Mouse (Mus musculus): ENCODE data around the gene Zbed5. TPM values are rescaled to one million over a fixed set of nuclear protein-coding genes. Genes with fewer than 3 reads are reported as not detected.

Gene Zbed5
- total and polyA plus RNA-seq, 3 experiments: 4.0 to 4.2 TPM; not detected in 1

- peak overlapping the region; percentile 80 for H3K9ac ChIP-seq (ENCODE audit: control insufficient read depth, low read depth, low read length, poor library complexity, severe bottlenecking)
- no peaks in the 10 kb centered on the region for H3K9me3 ChIP-seq (replicated peaks; ENCODE audit: insufficient read depth, low read length)
- H3K4me3 ChIP-seq (ENCODE audit: control insufficient read depth in 1 of 2, insufficient read depth in 1 of 2, low read depth in 2 of 2, low read length in 2 of 2): peak overlapping the region; percentile 78 to 89
- TF ChIP-seq USF1 (IDR thresholded peaks at IDR 0.05; ENCODE audit: low read depth, low read length) (no peak), KAT2A (conservative IDR thresholded peaks at IDR 0.05; ENCODE audit: low read depth, low read length) (no peak), USF2 (IDR thresholded peaks at IDR 0.05; ENCODE audit: borderline replicate concordance in 1 of 2, insufficient read depth in 1 of 2, low read depth in 1 of 2, low read length in 2 of 2) (no peak), ZC3H11A (IDR thresholded peaks at IDR 0.05; ENCODE audit: low read depth, low read length) (no peak), MXI1 (IDR thresholded peaks at IDR 0.05; ENCODE audit: low read depth, low read length) (no peak), CHD1 (IDR thresholded peaks at IDR 0.05; ENCODE audit: low read depth, low read length) (no peak), BHLHE40 (IDR thresholded peaks at IDR 0.05; ENCODE audit: borderline replicate concordance, low read depth, low read length) (no peak), TAL1 (IDR thresholded peaks at IDR 0.05; ENCODE audit: low read length) (no peak), JUND (IDR thresholded peaks at IDR 0.05; ENCODE audit: low read depth, low read length) (no peak)
- peaks cover 0 to 9% of the 10 kb centered on the region in 2 experiments; a peak in 3 of 4 replicates for H3K4me1 ChIP-seq (ENCODE audit: control insufficient read depth in 1 of 2, insufficient read depth in 2 of 2, low read length in 2 of 2)
- peaks cover 0 to 12% of the 10 kb centered on the region in 2 experiments; a peak in 2 of 4 replicates for H3K36me3 ChIP-seq (ENCODE audit: control insufficient read depth in 1 of 2, insufficient read depth in 2 of 2, low read length in 2 of 2)
- peaks cover 3% of the 10 kb centered on the region; the same call in 1 of the 2 replicates for H3K79me2 ChIP-seq (ENCODE audit: control insufficient read depth, insufficient read depth, low read length, poor library complexity)
- no peak for DNase-seq (ENCODE audit: low read depth, low spot score)
- H3K27ac ChIP-seq (ENCODE audit: control insufficient read depth, low read depth, low read length): no peak overlapping the region
- H3K27me3 ChIP-seq (ENCODE audit: control insufficient read depth in 1 of 2, insufficient read depth in 2 of 2, low read length in 2 of 2): no peaks in the 10 kb centered on the region
Measured at GRCm38 (mm10) chr5:129909147-129909546, 13.6 kb downstream of the Zbed5 start.

GRCm38 (mm10) chr5:129909591-129909990 is 14.1 kb downstream of the Zbed5 start:
- Histone ChIP-seq H3K9ac (ENCODE audit: control insufficient read depth, low read depth, low read length, poor library complexity, severe bottlenecking) (no peak overlapping the region), H3K27ac (ENCODE audit: control insufficient read depth, low read depth, low read length) (no peak overlapping the region), H3K4me1 (ENCODE audit: control insufficient read depth in 1 of 2, insufficient read depth in 2 of 2, low read length in 2 of 2) (peaks cover 0 to 9% of the 10 kb centered on the region in 2 experiments; a peak in 3 of 4 replicates), H3K4me3 (ENCODE audit: control insufficient read depth in 1 of 2, insufficient read depth in 1 of 2, low read depth in 2 of 2, low read length in 2 of 2) (no peak overlapping the region), H3K36me3 (ENCODE audit: control insufficient read depth in 1 of 2, insufficient read depth in 2 of 2, low read length in 2 of 2) (peaks cover 0 to 12% of the 10 kb centered on the region in 2 experiments; a peak in 2 of 4 replicates), H3K79me2 (ENCODE audit: control insufficient read depth, insufficient read depth, low read length, poor library complexity) (peaks cover 3% of the 10 kb centered on the region; the same call in 1 of the 2 replicates), H3K27me3 (ENCODE audit: control insufficient read depth in 1 of 2, insufficient read depth in 2 of 2, low read length in 2 of 2) (no peaks in the 10 kb centered on the region), H3K9me3 (replicated peaks; ENCODE audit: insufficient read depth, low read length) (no peaks in the 10 kb centered on the region)
- peak; percentile 23 for DNase-seq (ENCODE audit: low read depth, low spot score)
- TF ChIP-seq HCFC1 (IDR thresholded peaks at IDR 0.05; ENCODE audit: low read depth, low read length) (no peak), SMC3 (IDR thresholded peaks at IDR 0.05; ENCODE audit: low read depth, low read length) (no peak), NELFE (IDR thresholded peaks at IDR 0.05; ENCODE audit: low read depth, low read length) (no peak), MAX (IDR thresholded peaks at IDR 0.05; ENCODE audit: low read length) (no peak), TBP (IDR thresholded peaks at IDR 0.05; ENCODE audit: low read depth, low read length) (no peak), NRF1 (IDR thresholded peaks at IDR 0.05; ENCODE audit: insufficient read depth, low read depth, low read length, poor library complexity, severe bottlenecking) (no peak), ZKSCAN1 (IDR thresholded peaks at IDR 0.05; ENCODE audit: low read depth, low read length) (no peak), ELF1 (IDR thresholded peaks at IDR 0.05; ENCODE audit: low read depth, low read length) (no peak), POLR2AphosphoS2 (IDR thresholded peaks at IDR 0.05; ENCODE audit: low read length) (no peak), USF1 (IDR thresholded peaks at IDR 0.05; ENCODE audit: low read depth, low read length) (no peak), POLR2A (IDR thresholded peaks at IDR 0.05; ENCODE audit: control insufficient read depth in 1 of 2, insufficient read depth in 1 of 2, low read depth in 1 of 2, low read length in 2 of 2, poor library complexity in 1 of 2) (no peak), E2F4 (IDR thresholded peaks at IDR 0.05; ENCODE audit: borderline replicate concordance, low read depth, low read length) (no peak), RCOR1 (IDR thresholded peaks at IDR 0.05; ENCODE audit: low read depth, low read length) (no peak), CTCF (IDR thresholded peaks at IDR 0.05 in 2 of 3, conservative IDR thresholded peaks at IDR 0.05 in 1 of 3; ENCODE audit: control insufficient read depth in 1 of 3, insufficient read depth in 1 of 3, low read depth in 2 of 3, low read length in 3 of 3, poor library complexity in 1 of 3, severe bottlenecking in 1 of 3) (no peak), MAFK (IDR thresholded peaks at IDR 0.05; ENCODE audit: borderline replicate concordance, low read depth, low read length) (no peak), MXI1 (IDR thresholded peaks at IDR 0.05; ENCODE audit: low read depth, low read length) (no peak), MYB (IDR thresholded peaks at IDR 0.05; ENCODE audit: low read depth, low read length) (no peak), MAZ (IDR thresholded peaks at IDR 0.05; ENCODE audit: low read depth, low read length) (no peak)
